Mouse (Mus musculus) small intestine, adult 2 months (tissue): ENCODE results near the gene Hirip3. TPM values are rescaled to one million over a fixed set of nuclear protein-coding genes. Genes with fewer than 3 reads are reported as not detected.

Experiments used
- H3K27ac ChIP-seq: fragments of 200-500 bp; 2 replicates; pipeline ENCODE4 v1.5.1; 2012; ENCODE audit warnings: low read depth, low read length, control low read depth, inconsistent platforms; ENCODE audit not compliant: insufficient read depth
- H3K27me3 ChIP-seq: fragments of 200-500 bp; 2 replicates; pipeline ENCODE4 v1.6.1; 2012; ENCODE audit warnings: mild to moderate bottlenecking, moderate library complexity, low read length, inconsistent platforms; ENCODE audit not compliant: control insufficient read depth, insufficient read depth
- H3K36me3 ChIP-seq: fragments of 200-500 bp; 2 replicates; pipeline ENCODE4 v1.6.1; 2012; ENCODE audit warnings: mild to moderate bottlenecking, low read length, control low read depth, inconsistent platforms; ENCODE audit not compliant: control insufficient read depth, insufficient read depth
- H3K4me1 ChIP-seq: fragments of 200-500 bp; 2 replicates; pipeline ENCODE4 v1.6.1; 2012; ENCODE audit warnings: low read length, inconsistent platforms, mixed read lengths; ENCODE audit not compliant: control insufficient read depth, insufficient read depth, insufficient read length
- H3K4me3 ChIP-seq: fragments of 200-500 bp; 2 replicates; pipeline ENCODE4 v1.5.1; 2012; ENCODE audit warnings: low read depth, mild to moderate bottlenecking, control low read depth, inconsistent platforms, low read length, moderate library complexity
- CTCF ChIP-seq: fragments of 200-500 bp; IDR thresholded peaks from 2 replicates; pipeline ENCODE4 v1.5.1; 2012; ENCODE audit warnings: low read depth, mild to moderate bottlenecking, control low read depth, inconsistent platforms, low read length, moderate library complexity, mixed read lengths; ENCODE audit not compliant: insufficient replicate concordance, insufficient read length; ENCODE audit errors: extremely low read depth
- POLR2A ChIP-seq: fragments of 200-500 bp; IDR thresholded peaks from 2 replicates; pipeline ENCODE4 v1.6.1; 2012; ENCODE audit warnings: low read depth, mild to moderate bottlenecking, control low read depth, inconsistent platforms, low read length, moderate library complexity
- WGBS: fragments of 180-500 bp; shearing (Covaris S2); methylation state at CpG from one replicate; pipeline ENCODE4 v1.1.7; 2018; 5-methylcytosine and 5-hydroxymethylcytosine counted together
- polyA plus RNA-seq: library from polyadenylated mRNA; depleted of rRNA; stranded (reverse); fragments of >200 nt; gene quantifications from 2 replicates; pipeline ENCODE4 v1.2.3, GENCODE M21; 2012

Gene Hirip3
- polyA plus RNA-seq, 1 experiment, result 3.6 TPM

DNA sequence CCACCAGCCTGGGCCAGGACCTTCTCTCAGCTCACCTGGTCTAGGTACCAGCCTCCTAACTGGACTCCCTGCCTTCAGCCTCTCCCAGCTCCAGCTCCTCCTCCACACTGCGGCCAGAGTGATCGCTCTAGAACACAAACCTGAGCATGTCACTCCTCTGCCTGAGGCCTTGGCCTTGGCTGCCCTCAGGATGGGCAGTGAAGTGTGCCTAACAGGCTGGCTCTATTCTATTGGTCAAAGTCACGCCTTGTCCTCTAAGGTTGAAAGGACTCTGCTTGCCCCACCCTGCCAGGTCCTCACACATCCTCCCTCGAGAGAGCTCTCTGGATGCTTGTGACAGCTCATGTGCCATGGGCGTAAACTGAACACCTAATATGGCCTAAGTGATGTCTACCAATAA, 8.3 kb upstream of the Hirip3 start:
- H3K4me1 ChIP-seq, result no peaks in the 10 kb centered on the region
- 83% methylated on average over 5 of the region's 5 CpGs for WGBS
- TF ChIP-seq POLR2A (no peak), CTCF (no peak)
- H3K4me3 ChIP-seq, result no peak overlapping the region
- H3K27me3 ChIP-seq, result peaks cover 10% of the 10 kb centered on the region
- H3K36me3 ChIP-seq, result peaks cover 35% of the 10 kb centered on the region
- H3K27ac ChIP-seq, result no peak overlapping the region

DNA sequence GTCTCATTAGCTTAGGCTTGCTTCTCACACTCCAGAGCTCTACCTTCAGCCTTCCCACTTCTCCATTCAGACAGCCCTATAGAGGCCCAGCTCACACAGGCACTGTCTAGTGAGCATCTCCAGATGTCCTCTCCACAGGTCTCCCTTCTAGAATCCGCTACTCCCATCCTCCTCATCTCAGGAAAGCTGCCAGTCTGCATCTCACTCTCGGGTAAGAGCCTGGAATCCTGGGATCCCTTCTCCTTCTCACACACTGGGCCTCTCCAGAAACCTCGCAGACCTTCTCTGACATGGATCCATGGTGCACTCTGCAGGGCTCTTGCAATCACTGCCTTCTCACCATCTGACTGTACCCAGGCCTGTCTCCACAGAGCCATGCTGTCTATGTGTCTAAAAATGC, 6.1 kb upstream of the Hirip3 start:
- Histone ChIP-seq H3K27ac (no peak overlapping the region), H3K27me3 (no peaks in the 10 kb centered on the region), H3K4me3 (no peak overlapping the region), H3K4me1 (no peaks in the 10 kb centered on the region), H3K36me3 (peaks cover 39% of the 10 kb centered on the region)
- TF ChIP-seq CTCF, result no peak
- no peak for TF ChIP-seq POLR2A
- WGBS, result 89% methylated on average over 3 of the region's 3 CpGs

DNA sequence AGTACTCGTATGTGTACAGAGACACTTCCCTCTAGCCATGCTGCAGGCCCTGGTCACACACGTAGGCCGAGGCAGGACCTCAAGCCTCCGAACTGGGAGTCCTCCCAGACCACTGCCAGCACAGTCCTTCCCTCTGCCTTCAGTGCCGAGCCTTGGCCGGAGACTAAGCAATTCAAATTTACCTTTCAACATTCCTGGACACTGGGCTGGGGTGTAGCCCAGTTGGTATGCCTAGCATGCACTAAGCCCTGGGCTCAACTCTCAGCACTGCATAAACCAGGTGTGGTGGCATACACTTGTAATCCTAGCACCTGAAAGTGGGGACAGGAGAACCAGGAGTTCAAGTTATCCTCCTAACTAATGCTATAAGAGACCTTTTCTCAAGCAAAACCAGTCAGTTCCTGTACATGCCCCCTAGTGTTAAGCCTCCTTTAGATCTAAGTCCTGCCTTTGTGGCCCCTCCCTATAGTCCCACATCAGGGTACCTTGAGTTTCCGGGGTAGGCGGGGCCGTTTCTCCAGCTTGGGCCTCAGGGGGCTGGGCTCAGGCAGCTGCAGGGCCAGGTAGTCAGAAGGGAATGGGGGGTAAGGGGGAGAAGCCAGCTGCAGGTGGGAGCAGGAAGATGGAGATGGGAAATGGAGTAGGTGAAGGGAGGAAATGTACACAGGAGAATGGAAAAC, 4.9 kb upstream of the Hirip3 start:
- peaks cover 6% of the 10 kb centered on the region; the same call in 1 of the 2 replicates for H3K4me1 ChIP-seq
- no peak overlapping the region for H3K4me3 ChIP-seq
- H3K36me3 ChIP-seq, result peaks cover 39% of the 10 kb centered on the region
- H3K27me3 ChIP-seq, result no peaks in the 10 kb centered on the region
- 73% methylated on average over 9 of the region's 9 CpGs for WGBS
- no peak overlapping the region for H3K27ac ChIP-seq
- no peak for TF ChIP-seq POLR2A
- TF ChIP-seq CTCF, result no peak

DNA sequence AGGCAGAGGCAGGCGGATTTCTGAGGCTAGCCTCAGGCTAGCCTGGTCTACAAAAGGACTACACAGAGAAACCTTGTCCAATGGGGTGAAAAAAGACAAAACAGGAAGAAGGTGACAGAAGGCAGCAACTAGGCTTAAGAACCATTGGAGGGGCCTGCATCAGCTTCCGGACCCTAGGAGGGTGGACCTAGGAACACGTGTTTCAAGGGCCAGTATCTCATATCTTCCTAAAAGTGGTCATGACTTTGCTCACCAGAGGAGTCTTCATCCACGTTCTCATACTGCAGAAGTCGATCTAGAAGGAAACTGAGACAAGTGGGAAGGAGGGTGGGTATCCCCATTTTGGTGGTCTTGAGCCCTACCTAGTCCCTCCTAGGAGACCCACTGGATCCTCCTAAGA, 785 bp upstream of the Hirip3 start:
- WGBS, result 58% methylated on average over 5 of the region's 5 CpGs
- TF ChIP-seq POLR2A (no peak), CTCF (no peak)
- H3K4me3 ChIP-seq, result peak overlapping the region; percentile 76

DNA sequence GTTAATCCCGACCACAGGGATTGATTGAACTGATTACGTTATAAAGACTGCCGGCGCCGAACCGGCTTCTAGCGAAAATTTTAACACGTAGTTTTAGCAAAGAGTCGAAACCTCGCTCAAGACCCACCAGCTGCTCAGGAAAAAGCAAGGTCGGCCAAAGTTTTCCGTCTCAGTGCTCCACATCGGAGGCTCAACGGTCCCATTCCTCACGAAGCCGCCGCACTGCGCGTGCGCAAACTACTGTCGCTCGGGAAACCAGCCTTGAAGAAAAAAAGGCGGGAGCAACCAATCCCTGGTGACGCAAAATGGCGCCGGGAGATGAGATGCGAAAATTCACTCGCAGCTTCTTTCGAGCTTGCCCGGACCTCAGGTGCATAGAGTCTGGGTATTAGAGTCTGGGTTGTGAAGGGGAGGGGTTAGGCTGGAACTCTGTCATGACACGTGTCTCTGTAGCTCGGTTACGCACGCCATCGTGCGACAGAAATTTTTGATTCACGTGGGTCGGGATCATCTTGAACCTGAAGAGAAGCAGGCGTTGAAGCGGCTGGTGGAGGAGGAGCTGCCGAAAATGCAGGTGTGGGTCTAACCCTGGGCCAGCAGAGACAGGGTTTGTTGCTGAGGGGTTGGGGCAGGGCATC, 494 bp downstream of the Hirip3 start, which contains the start of gene Ino80e:
TSS of gene Ino80e (minus strand) at position 231 of the 638 bp plus-strand sequence.
- peak within 1 kb of the TSS; percentile 47 for H3K27ac ChIP-seq
- WGBS, result under 1% methylated on average over 41 of the region's 41 CpGs
- H3K4me1 ChIP-seq, result peaks cover 18% of the 10 kb centered on the region; the same call in 1 of the 2 replicates
- peaks cover 27% of the 10 kb centered on the region for H3K36me3 ChIP-seq
- H3K4me3 ChIP-seq, result peak within 1 kb of the TSS; percentile 76
- TF ChIP-seq POLR2A (no peak; the same call in 1 of the 2 replicates), CTCF (no peak; the same call in 1 of the 2 replicates)
- H3K27me3 ChIP-seq, result no peaks in the 10 kb centered on the region

More for the DNA sequence above, 785 bp upstream of the Hirip3 start:
- no peak overlapping the region for H3K27ac ChIP-seq
- no peaks in the 10 kb centered on the region for H3K27me3 ChIP-seq
- H3K36me3 ChIP-seq, result peaks cover 24% of the 10 kb centered on the region
- H3K4me1 ChIP-seq, result peaks cover 18% of the 10 kb centered on the region; the same call in 1 of the 2 replicates

DNA sequence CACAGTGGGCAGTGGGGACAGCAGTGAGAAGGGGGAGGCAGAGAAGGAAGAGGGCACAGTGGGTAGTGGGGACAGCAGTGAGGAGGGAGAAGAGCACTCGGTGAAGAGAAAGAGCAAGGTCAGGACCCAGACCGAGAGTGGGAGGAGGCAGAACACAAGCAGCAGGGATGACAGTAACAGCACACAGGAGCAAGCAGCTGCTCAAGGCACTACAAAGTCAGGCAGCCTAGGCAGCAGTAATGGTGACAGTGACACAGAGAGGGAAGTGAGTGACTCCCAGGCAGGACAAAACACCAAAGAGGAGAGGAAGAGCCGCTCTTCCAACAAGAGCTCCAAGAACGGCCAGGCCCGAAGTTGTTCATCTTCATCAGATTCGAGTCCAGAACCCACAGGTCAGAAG, 2.0 kb downstream of the Hirip3 start:
- Histone ChIP-seq H3K4me1 (peaks cover 18% of the 10 kb centered on the region; the same call in 1 of the 2 replicates), H3K27ac (no peak overlapping the region), H3K27me3 (no peaks in the 10 kb centered on the region), H3K36me3 (peaks cover 33% of the 10 kb centered on the region), H3K4me3 (no peak overlapping the region)
- 70% methylated on average over 6 of the region's 6 CpGs for WGBS
- no peak for TF ChIP-seq POLR2A
- no peak for TF ChIP-seq CTCF

DNA sequence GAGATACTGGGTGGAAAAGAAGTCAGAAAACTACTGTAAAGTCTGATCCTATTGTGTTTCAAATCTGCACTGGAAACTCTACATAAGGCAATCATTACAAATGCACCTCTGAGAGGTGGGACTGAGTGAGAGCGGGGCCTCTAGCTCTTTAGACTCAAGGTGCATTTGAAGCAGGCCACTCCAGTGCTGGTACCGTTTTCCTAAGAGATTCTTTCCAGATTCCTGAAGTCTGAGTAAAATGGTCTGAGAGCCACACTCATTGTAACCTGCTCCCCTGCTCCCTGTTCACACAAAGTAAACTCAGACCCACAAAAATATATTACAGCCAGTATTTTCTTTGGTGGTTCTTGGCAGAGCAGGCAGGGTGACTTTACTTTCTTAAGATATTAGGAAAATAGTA, 5.8 kb downstream of the Hirip3 start:
- Histone ChIP-seq H3K27ac (no peak overlapping the region), H3K36me3 (peaks cover 64% of the 10 kb centered on the region), H3K4me1 (peaks cover 11% of the 10 kb centered on the region; the same call in 1 of the 2 replicates), H3K27me3 (no peaks in the 10 kb centered on the region), H3K4me3 (no peak overlapping the region)
- WGBS, result 82% methylated on average over 2 of the region's 2 CpGs
- no peak for TF ChIP-seq POLR2A
- no peak for TF ChIP-seq CTCF
